Mouse (Mus musculus): ENCODE measurements around the gene Olfr92.

- TF ChIP-seq CTCF (IDR thresholded peaks at IDR 0.05; ENCODE audit: low read depth) (no peak), EP300 (IDR thresholded peaks at IDR 0.05; ENCODE audit: low read depth) (no peak)
Measured at GRCm38 (mm10) chr17:37085545-37085944, 34.3 kb downstream of the Olfr92 start.

Data from heart, postnatal 0 days (tissue).